14 mouse cellular contexts compared by ENCODE assay signal in the genomic region with DNA sequence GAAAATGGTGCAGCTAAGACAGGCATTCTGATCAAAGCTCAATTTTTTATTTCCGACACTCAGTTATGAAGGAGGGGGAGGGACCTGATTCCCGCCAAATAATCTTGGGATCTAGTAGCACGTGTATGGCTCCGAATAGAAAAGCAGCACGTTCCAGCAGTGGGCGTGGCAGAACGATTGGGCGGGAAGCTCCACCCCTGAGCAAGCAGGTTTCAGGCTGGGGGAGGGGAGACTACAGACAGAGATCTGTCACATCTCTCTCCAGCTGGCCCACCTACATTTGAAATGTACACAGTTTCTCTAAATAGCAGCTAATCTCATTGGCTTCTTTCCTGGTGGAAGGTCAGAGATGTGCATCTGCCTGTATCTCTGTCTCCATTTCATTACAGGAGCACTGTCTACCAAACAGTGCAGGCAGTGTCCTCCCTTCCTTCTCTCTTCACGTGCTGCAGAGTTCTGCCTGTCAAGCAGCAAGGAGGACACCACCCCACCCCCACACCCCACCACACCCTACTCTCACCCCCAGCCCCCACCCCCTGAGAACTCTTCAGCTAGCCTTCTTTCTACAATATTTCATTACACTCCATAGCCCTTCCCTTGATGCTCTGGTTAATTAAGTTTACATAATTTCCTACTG.
DNase-seq lines count a peak whose midpoint lies in the region; ATAC-seq and TF ChIP-seq lines count a peak whose summit lies in the region.
"Had no signal": no experiment of that assay in that cellular context is flagged by ENCODE, and none has a peak within 500 bp of the region (broad histone marks: within the 10 kb centered on the region; RNA-seq: fewer than 3 reads in every experiment).

No protein-coding gene starts in this region.

- H3K9me3 ChIP-seq in intestine, embryonic 14.5 days (ENCODE audit: control insufficient read depth, low read length) = no peaks in the 10 kb centered on the region
- H3K9me3 ChIP-seq in intestine, postnatal 0 days (ENCODE audit: control insufficient read depth) = no peaks in the 10 kb centered on the region
- H3K9me3 ChIP-seq in liver, embryonic 11.5 days (ENCODE audit: control insufficient read depth, low read length) = no peaks in the 10 kb centered on the region
- no peaks in the 10 kb centered on the region for H3K9me3 ChIP-seq in kidney, embryonic 16.5 days (ENCODE audit: low read length)
- H3K9me3 ChIP-seq: forebrain, embryonic 13.5 days had no signal

- no peak overlapping the region for H3K27ac ChIP-seq in intestine, embryonic 14.5 days (ENCODE audit: low read depth)
- no peak overlapping the region for H3K27ac ChIP-seq in intestine, postnatal 0 days (ENCODE audit: low read depth, low read length)
- H3K27ac ChIP-seq in liver, embryonic 11.5 days (ENCODE audit: low read depth, low read length) = no peak overlapping the region
- no peak overlapping the region for H3K27ac ChIP-seq in kidney, embryonic 16.5 days (ENCODE audit: low read length)
- H3K27ac ChIP-seq: forebrain, embryonic 13.5 days; kidney, postnatal 0 days; limb, embryonic 13.5 days had no signal

- peaks cover 4% of the 10 kb centered on the region; the same call in 1 of the 2 replicates for H3K4me1 ChIP-seq in intestine, embryonic 14.5 days (replicated peaks; ENCODE audit: control insufficient read depth, insufficient read depth, low read length)
- no peaks in the 10 kb centered on the region for H3K4me1 ChIP-seq in intestine, postnatal 0 days (replicated peaks; ENCODE audit: control insufficient read depth, insufficient read depth, low read length)
- H3K4me1 ChIP-seq in liver, embryonic 11.5 days (replicated peaks; ENCODE audit: control insufficient read depth, insufficient read depth, low read length) = peaks cover 4% of the 10 kb centered on the region; the same call in 1 of the 2 replicates
- no peaks in the 10 kb centered on the region for H3K4me1 ChIP-seq in kidney, embryonic 16.5 days (ENCODE audit: insufficient read depth, low read length)
- H3K4me1 ChIP-seq: limb, embryonic 13.5 days had no signal

- H3K36me3 ChIP-seq in intestine, embryonic 14.5 days (ENCODE audit: control insufficient read depth, insufficient read depth, low read length) = no peaks in the 10 kb centered on the region
- no peaks in the 10 kb centered on the region for H3K36me3 ChIP-seq in intestine, postnatal 0 days (ENCODE audit: control insufficient read depth, insufficient read depth)
- H3K36me3 ChIP-seq in liver, embryonic 11.5 days (ENCODE audit: control insufficient read depth, insufficient read depth, low read length) = no peaks in the 10 kb centered on the region
- H3K36me3 ChIP-seq in kidney, embryonic 16.5 days (ENCODE audit: insufficient read depth, low read length) = no peaks in the 10 kb centered on the region
- H3K36me3 ChIP-seq: limb, embryonic 13.5 days had no signal

- no peak overlapping the region for H3K4me3 ChIP-seq in intestine, embryonic 14.5 days (ENCODE audit: low read depth, low read length)
- H3K4me3 ChIP-seq in intestine, postnatal 0 days (ENCODE audit: low read depth, low read length) = no peak overlapping the region
- H3K4me3 ChIP-seq in liver, embryonic 11.5 days (ENCODE audit: low read depth, low read length) = no peak overlapping the region
- no peak overlapping the region for H3K4me3 ChIP-seq in kidney, embryonic 16.5 days (ENCODE audit: low read length)
- H3K4me3 ChIP-seq: forebrain, embryonic 13.5 days; limb, embryonic 13.5 days had no signal

- no peak overlapping the region for H3K4me2 ChIP-seq in intestine, embryonic 14.5 days (ENCODE audit: low read length)
- no peak overlapping the region for H3K4me2 ChIP-seq in intestine, postnatal 0 days (replicated peaks; ENCODE audit: low read depth)
- H3K4me2 ChIP-seq in liver, embryonic 11.5 days = peak overlapping the region; percentile 15; the same call in 1 of the 2 replicates
- H3K4me2 ChIP-seq in kidney, embryonic 16.5 days (replicated peaks; ENCODE audit: low read depth, low read length) = no peak overlapping the region
- H3K4me2 ChIP-seq: forebrain, embryonic 13.5 days; limb, embryonic 13.5 days had no signal

- no peak for TF ChIP-seq CTCF in intestine, postnatal 0 days (IDR thresholded peaks at IDR 0.05; ENCODE audit: low read depth)

- WGBS in intestine, embryonic 14.5 days = 15% methylated on average over 9 of the region's 9 CpGs
- WGBS in intestine, postnatal 0 days = 18% methylated on average over 9 of the region's 9 CpGs
- WGBS in liver, embryonic 11.5 days = 20% methylated on average over 9 of the region's 9 CpGs
- WGBS in kidney, embryonic 16.5 days = 32% methylated on average over 9 of the region's 9 CpGs

- ATAC-seq in intestine, embryonic 14.5 days (replicated peaks; ENCODE audit: low FRiP score, low TSS enrichment, low read depth) = peak; percentile 60; the same call in 1 of the 2 replicates
- no peak for ATAC-seq in intestine, postnatal 0 days
- ATAC-seq in liver, embryonic 11.5 days (replicated peaks; ENCODE audit: low FRiP score) = peak; percentile 73
- no peak for ATAC-seq in kidney, embryonic 16.5 days (ENCODE audit: low FRiP score, low TSS enrichment)
- no peak for ATAC-seq in megakaryocyte-erythroid progenitor cell, adult 5-6 weeks (replicated peaks; ENCODE audit: low FRiP score, low TSS enrichment, poor library complexity, severe bottlenecking)
- ATAC-seq: forebrain, embryonic 13.5 days had no signal

- DNase-seq in intestine, embryonic 14.5 days (ENCODE audit: low spot score) = peak; percentile 53
- DNase-seq in ES-CJ7 (ENCODE audit: low read depth, low spot score) = peak; percentile 61
- DNase-seq in c-Kit-positive CD71-positive TER-119-positive erythroid progenitor cells, embryonic 14.5 days (ENCODE audit: low spot score) = peak; percentile 12
- DNase-seq in liver, embryonic 11.5 days (ENCODE audit: low spot score) = peak; percentile 43
- no peak for DNase-seq in cerebellum, adult 9-10 months
- DNase-seq: adrenal gland, postnatal 14 days; cerebellum, adult 8-10 months; thymus, postnatal 25 days had no signal

- H3K9ac ChIP-seq in intestine, embryonic 14.5 days (ENCODE audit: low read length) = no peak overlapping the region
- no peak overlapping the region for H3K9ac ChIP-seq in intestine, postnatal 0 days (ENCODE audit: low read depth, low read length)
- no peak overlapping the region for H3K9ac ChIP-seq in liver, embryonic 11.5 days (ENCODE audit: low read depth, low read length)
- H3K9ac ChIP-seq in kidney, embryonic 16.5 days (replicated peaks; ENCODE audit: low read length) = no peak overlapping the region
- H3K9ac ChIP-seq: forebrain, embryonic 13.5 days; limb, embryonic 13.5 days had no signal

- H3K27me3 ChIP-seq in intestine, embryonic 14.5 days (replicated peaks; ENCODE audit: control insufficient read depth, insufficient read depth, low read length) = no peaks in the 10 kb centered on the region
- H3K27me3 ChIP-seq in intestine, postnatal 0 days (replicated peaks; ENCODE audit: control insufficient read depth, insufficient read depth, low read length) = no peaks in the 10 kb centered on the region
- no peaks in the 10 kb centered on the region for H3K27me3 ChIP-seq in liver, embryonic 11.5 days (replicated peaks; ENCODE audit: control insufficient read depth, insufficient read depth, low read length)
- H3K27me3 ChIP-seq in kidney, embryonic 16.5 days (ENCODE audit: insufficient read depth, low read length) = no peaks in the 10 kb centered on the region
- H3K27me3 ChIP-seq: forebrain, embryonic 13.5 days; limb, embryonic 13.5 days had no signal

Comparison
In these comparisons a context has a peak if more than half of its experiments do, and no peak if none do; other contexts are left out.
1. ATAC-seq: peak in intestine, embryonic 14.5 days (single experiment) and liver, embryonic 11.5 days (single experiment); none in intestine, postnatal 0 days (single experiment), kidney, embryonic 16.5 days (single experiment) and megakaryocyte-erythroid progenitor cell, adult 5-6 weeks (single experiment).